ENCODE assay signal across 8 mouse cellular contexts in genomic region chr3:9200156-9200555, GRCm38 (mm10).
DNase-seq lines count a peak whose midpoint lies in the region; ATAC-seq lines count a peak whose summit lies in the region.

No protein-coding gene starts in this region.

- WGBS in neural tube, embryonic 15.5 days, result 63% methylated on average over 5 of the region's 5 CpGs

- no peak overlapping the region for H3K4me3 ChIP-seq in neural tube, embryonic 15.5 days (replicated peaks)

- no peak overlapping the region for H3K9ac ChIP-seq in neural tube, embryonic 15.5 days (replicated peaks)

- no peaks in the 10 kb centered on the region for H3K9me3 ChIP-seq in neural tube, embryonic 15.5 days (replicated peaks)

- no peaks in the 10 kb centered on the region for H3K4me1 ChIP-seq in neural tube, embryonic 15.5 days

- no peak overlapping the region for H3K4me2 ChIP-seq in neural tube, embryonic 15.5 days

- no peak for DNase-seq in neural tube, embryonic 10.5 days (ENCODE audit: extremely low spot score, low spot score)
- DNase-seq in frontal cortex, postnatal 14 days (ENCODE audit: low spot score in 2 of 2), result peak; percentile 26 to 30
- peak; percentile 63 for DNase-seq in layer of hippocampus, adult 9-10 months (ENCODE audit: low spot score)
- DNase-seq in right cerebral cortex, adult 2 months (ENCODE audit: low spot score in 2 of 2), result peak; percentile 25 to 43
- DNase-seq in spleen, adult 18-20 months, result no peak
- no peak for DNase-seq in spleen, postnatal 4 days (ENCODE audit: low spot score in 2 of 2)
- DNase-seq in natural killer cell, adult 2 months (ENCODE audit: low spot score in 2 of 2), result no peak

- peak; percentile 63; the same call in 1 of the 2 replicates for ATAC-seq in neural tube, embryonic 15.5 days (ENCODE audit: low FRiP score)

- no peaks in the 10 kb centered on the region for H3K27me3 ChIP-seq in neural tube, embryonic 15.5 days (replicated peaks)

- no peaks in the 10 kb centered on the region for H3K36me3 ChIP-seq in neural tube, embryonic 15.5 days

- H3K27ac ChIP-seq in neural tube, embryonic 15.5 days (replicated peaks), result no peak overlapping the region

Comparison
In these comparisons a context has a peak if more than half of its experiments do, and no peak if none do; other contexts are left out.
1. DNase-seq: peak in frontal cortex, postnatal 14 days (2 of 2), layer of hippocampus, adult 9-10 months (single experiment) and right cerebral cortex, adult 2 months (2 of 2); none in neural tube, embryonic 10.5 days (single experiment), spleen, adult 18-20 months (0 of 2), spleen, postnatal 4 days (0 of 2) and natural killer cell, adult 2 months (0 of 2).